Mouse (Mus musculus): ENCODE data around the gene A030014E15Rik.
"Not testable (repeated sequence)": the region's sequence is repeated elsewhere in the genome, so short reads cannot be mapped to it uniquely, and the experiment has no call there.

Gene A030014E15Rik

GRCm38 (mm10) chr1:82924650-82925049, at the start of gene A030014E15Rik:
TSS of gene A030014E15Rik (plus strand) at chr1:82924917.
- in situ Hi-C loops (cut with MboI, MseI): no loop called here

- in situ Hi-C loops (cut with MboI, MseI): no loop called here
These were observed 45.5 kb upstream of the A030014E15Rik start for GRCm38 (mm10) chr1:82879172-82879571.

GRCm38 (mm10) chr1:82880196-82880595, 44.5 kb upstream of the A030014E15Rik start:
- in situ Hi-C loops (cut with MboI, MseI): no loop called here

GRCm38 (mm10) chr1:82893269-82893668, 31.4 kb upstream of the A030014E15Rik start:
- in situ Hi-C loops (cut with MboI, MseI): no loop called here

GRCm38 (mm10) chr1:82900567-82900966, 24.1 kb upstream of the A030014E15Rik start:
- in situ Hi-C loops (cut with MboI, MseI): loop anchor here (5.0 kb wide), 1 partner anchor 102 kb away; the partner anchor contains the start of gene Gm47959

- in situ Hi-C loops (cut with MboI, MseI): loop anchor here (5.0 kb wide), 1 partner anchor 101 kb away; the partner anchor contains the start of gene Gm47959
These were observed 23.5 kb upstream of the A030014E15Rik start for GRCm38 (mm10) chr1:82901201-82901600.

GRCm38 (mm10) chr1:82905886-82906285, 18.8 kb upstream of the A030014E15Rik start:
- in situ Hi-C loops (cut with MboI, MseI): no loop called here

- in situ Hi-C loops (cut with MboI, MseI): no loop called here
These were observed 11.7 kb upstream of the A030014E15Rik start, which contains the start of gene A030005L19Rik for GRCm38 (mm10) chr1:82913025-82913424. TSS of gene A030005L19Rik (plus strand) at chr1:82913325.

- in situ Hi-C loops (cut with MboI, MseI): not testable (repeated sequence)
These were observed 11.3 kb upstream of the A030014E15Rik start for GRCm38 (mm10) chr1:82913434-82913833.

GRCm38 (mm10) chr1:82930558-82930957, 5.8 kb downstream of the A030014E15Rik start:
- in situ Hi-C loops (cut with MboI, MseI): not testable (repeated sequence)

GRCm38 (mm10) chr1:82931326-82931725, 6.6 kb downstream of the A030014E15Rik start, which contains the start of gene Gm6217:
TSS of gene Gm6217 (minus strand) at chr1:82931399.
- in situ Hi-C loops (cut with MboI, MseI): not testable (repeated sequence)

- in situ Hi-C loops (cut with MboI, MseI): no loop called here
These were observed 13.9 kb downstream of the A030014E15Rik start for GRCm38 (mm10) chr1:82938666-82939065.

- in situ Hi-C loops (cut with MboI, MseI): loop anchor here (10.0 kb wide), 1 partner anchor 918 kb away; no protein-coding TSS in a partner anchor
These were observed 17.8 kb downstream of the A030014E15Rik start for GRCm38 (mm10) chr1:82942505-82942904.

GRCm38 (mm10) chr1:82943295-82943694, 18.6 kb downstream of the A030014E15Rik start, which contains the start of gene A030003K21Rik:
TSS of gene A030003K21Rik (minus strand) at chr1:82943388.
- in situ Hi-C loops (cut with MboI, MseI): loop anchor here (10.0 kb wide), 1 partner anchor 918 kb away; no protein-coding TSS in a partner anchor

- in situ Hi-C loops (cut with MboI, MseI): loop anchor here (10.0 kb wide), 1 partner anchor 921 kb away; no protein-coding TSS in a partner anchor
These were observed 21.3 kb downstream of the A030014E15Rik start for GRCm38 (mm10) chr1:82946029-82946428.

GRCm38 (mm10) chr1:82948601-82949000, 23.9 kb downstream of the A030014E15Rik start:
- in situ Hi-C loops (cut with MboI, MseI): loop anchor here (10.0 kb wide), 1 partner anchor 924 kb away; no protein-coding TSS in a partner anchor

GRCm38 (mm10) chr1:82955913-82956312, 31.2 kb downstream of the A030014E15Rik start, which contains the start of gene Gm7544:
TSS of gene Gm7544 (minus strand) at chr1:82956013.
- in situ Hi-C loops (cut with MboI, MseI): not testable (repeated sequence)

- in situ Hi-C loops (cut with MboI, MseI): no loop called here
These were observed 35.2 kb downstream of the A030014E15Rik start, which contains the start of gene Gm47955 for GRCm38 (mm10) chr1:82959870-82960385. TSS of gene Gm47955 (plus strand) at chr1:82960286.

- in situ Hi-C loops (cut with MboI, MseI): no loop called here
These were observed 41.7 kb downstream of the A030014E15Rik start for GRCm38 (mm10) chr1:82966413-82966812.

- in situ Hi-C loops (cut with MboI, MseI): no loop called here
These were observed 47.3 kb downstream of the A030014E15Rik start for GRCm38 (mm10) chr1:82972046-82972445.

GRCm38 (mm10) chr1:82973244-82973643, 48.5 kb downstream of the A030014E15Rik start:
- in situ Hi-C loops (cut with MboI, MseI): no loop called here

GRCm38 (mm10) chr1:82973901-82974300, 49.2 kb downstream of the A030014E15Rik start:
- in situ Hi-C loops (cut with MboI, MseI): no loop called here

GRCm38 (mm10) chr1:82974342-82974741, 49.6 kb downstream of the A030014E15Rik start:
- in situ Hi-C loops (cut with MboI, MseI): no loop called here
